Mouse (Mus musculus) limb, embryonic 14.5 days (tissue): ENCODE data around the gene St6galnac6. TPM values are rescaled to one million over a fixed set of nuclear protein-coding genes. Genes with fewer than 3 reads are reported as not detected.
A peak's percentile ranks its signal among the peaks of the same experiment; 100 is the strongest.

Source experiments
- ATAC-seq: fragments of 200-750 bp; cut with Nextera tagmentation; 2 replicates; pipeline ENCODE4 v1.8.0; 2017; ENCODE audit warnings: low read depth, moderate number of reproducible peaks, moderate TSS enrichment; ENCODE audit not compliant: low FRiP score
- DNase-seq: peaks from one replicate; pipeline ENCODE4 v3.0.0-alpha.2; 2015; ENCODE audit warnings: low spot score
- H3K27ac ChIP-seq: fragments of 300-500 bp; sonication (generic); replicated peaks from 2 replicates; pipeline ENCODE4 v1.5.1; 2014; ENCODE audit warnings: low read depth, mild to moderate bottlenecking, low read length, moderate library complexity, mixed read lengths
- H3K27me3 ChIP-seq: fragments of 300-500 bp; sonication (generic); 2 replicates; pipeline ENCODE4 v1.6.1; 2014; ENCODE audit warnings: low read length, mixed read lengths; ENCODE audit not compliant: control insufficient read depth, insufficient read depth
- H3K36me3 ChIP-seq: fragments of 300-500 bp; sonication (generic); 2 replicates; pipeline ENCODE4 v1.6.1; 2014; ENCODE audit warnings: mild to moderate bottlenecking, low read length, moderate library complexity, mixed read lengths; ENCODE audit not compliant: control insufficient read depth, insufficient read depth
- H3K4me1 ChIP-seq: fragments of 300-500 bp; sonication (generic); 2 replicates; pipeline ENCODE4 v1.6.1; 2014; ENCODE audit warnings: antibody characterized with exemption, low read length, mixed read lengths; ENCODE audit not compliant: control insufficient read depth, insufficient read depth
- H3K4me2 ChIP-seq: fragments of 300-500 bp; sonication (generic); replicated peaks from 2 replicates; pipeline ENCODE4 v1.6.1; 2014; ENCODE audit warnings: low read depth, mild to moderate bottlenecking, low read length, moderate library complexity; ENCODE audit not compliant: severe bottlenecking
- H3K4me3 ChIP-seq: fragments of 300-500 bp; sonication (generic); replicated peaks from 2 replicates; pipeline ENCODE4 v1.5.1; 2014; ENCODE audit warnings: low read length
- H3K9ac ChIP-seq: fragments of 300-500 bp; sonication (generic); 2 replicates; pipeline ENCODE4 v1.6.1; 2014; ENCODE audit warnings: mild to moderate bottlenecking, low read depth, low read length, moderate library complexity; ENCODE audit not compliant: severe bottlenecking
- H3K9me3 ChIP-seq: fragments of 300-500 bp; sonication (generic); 2 replicates; pipeline ENCODE4 v1.6.1; 2016; ENCODE audit warnings: low read length; ENCODE audit not compliant: control insufficient read depth
- POLR2A ChIP-seq: fragments of 200-500 bp; IDR thresholded peaks from 2 replicates; pipeline ENCODE4 v1.8.0; 2012; ENCODE audit warnings: inconsistent platforms, mild to moderate bottlenecking, moderate library complexity, borderline replicate concordance; ENCODE audit not compliant: insufficient read depth, insufficient read length; ENCODE audit errors: extremely low read depth
- WGBS: fragments of 180-500 bp; shearing (Covaris S2); extraction: QIAGEN DNeasy Blood & Tissue Kit; methylation state at CpG from one replicate; pipeline ENCODE4 v1.1.7; 2014; 5-methylcytosine and 5-hydroxymethylcytosine counted together
- microRNA counts: library from miRNA; unstranded; fragments of <30 nt; microRNA quantifications from one replicate; lab custom pipeline; 2016
- microRNA-seq: library from miRNA; unstranded; fragments of <30 nt; microRNA quantifications from one replicate; pipeline ENCODE4, GENCODE M21; 2016
- polyA plus RNA-seq, 2 experiments: library from polyadenylated mRNA; depleted of rRNA in 1 of 2; stranded (reverse) in 1 of 2; unstranded in 1 of 2; fragments of >200 nt; fragmentation: Nextera tagmentation in 1 of 2; extraction: Ambion mirVana in 1 of 2; gene quantifications; 2 replicates each; pipeline versions ENCODE4 v1.2.1 to v1.2.3; 2012 to 2014

Gene St6galnac6
- polyA plus RNA-seq, 2 experiments, result 10.7 to 39.2 TPM

GRCm38 (mm10) chr2:32665853-32666252, 66.3 kb downstream of the St6galnac6 start:
- no peaks in the 10 kb centered on the region for H3K36me3 ChIP-seq
- H3K4me2 ChIP-seq, result no peak overlapping the region
- DNase-seq (no peak), ATAC-seq (no peak)
- 83% methylated on average over 6 of the region's 6 CpGs for WGBS
- H3K27me3 ChIP-seq, result no peaks in the 10 kb centered on the region
- no peak overlapping the region for H3K27ac ChIP-seq
- no peaks in the 10 kb centered on the region for H3K4me1 ChIP-seq
- no peak overlapping the region for H3K9ac ChIP-seq
- TF ChIP-seq POLR2A, result no peak
- no peaks in the 10 kb centered on the region for H3K9me3 ChIP-seq
- no peak overlapping the region for H3K4me3 ChIP-seq

GRCm38 (mm10) chr2:32667775-32668174, 68.3 kb downstream of the St6galnac6 start:
- no peak overlapping the region for H3K4me2 ChIP-seq
- no peak for TF ChIP-seq POLR2A
- 0 out of 2 replicates have a peak overlapping the region, but pooled peaks have one; percentile 1 for H3K27ac ChIP-seq
- H3K27me3 ChIP-seq, result no peaks in the 10 kb centered on the region
- H3K4me3 ChIP-seq, result no peak overlapping the region
- no peaks in the 10 kb centered on the region for H3K4me1 ChIP-seq
- 45% methylated on average over 11 of the region's 11 CpGs for WGBS
- H3K36me3 ChIP-seq, result peaks cover 4% of the 10 kb centered on the region; the same call in 1 of the 2 replicates
- ATAC-seq, result no peak
- no peaks in the 10 kb centered on the region for H3K9me3 ChIP-seq
- no peak overlapping the region for H3K9ac ChIP-seq
- no peak for DNase-seq

- Histone ChIP-seq H3K4me3 (no peak overlapping the region), H3K9me3 (no peaks in the 10 kb centered on the region), H3K36me3 (peaks cover 4% of the 10 kb centered on the region; the same call in 1 of the 2 replicates), H3K27me3 (no peaks in the 10 kb centered on the region), H3K4me2 (no peak overlapping the region), H3K27ac (0 out of 2 replicates have a peak overlapping the region, but pooled peaks have one; percentile 1), H3K9ac (no peak overlapping the region), H3K4me1 (no peaks in the 10 kb centered on the region)
- no peak for TF ChIP-seq POLR2A
- ATAC-seq (no peak), DNase-seq (no peak)
- WGBS, result 94% methylated on average over 7 of the region's 7 CpGs
These were observed 68.7 kb downstream of the St6galnac6 start for GRCm38 (mm10) chr2:32668176-32668575.

- no peak for DNase-seq
- Histone ChIP-seq H3K4me3 (no peak overlapping the region), H3K27ac (no peak overlapping the region), H3K4me1 (no peaks in the 10 kb centered on the region), H3K27me3 (no peaks in the 10 kb centered on the region), H3K9ac (no peak overlapping the region), H3K9me3 (no peaks in the 10 kb centered on the region), H3K36me3 (peaks cover 4% of the 10 kb centered on the region; the same call in 1 of the 2 replicates), H3K4me2 (no peak overlapping the region)
- no peak for TF ChIP-seq POLR2A
- WGBS, result 52% methylated on average over 3 of the region's 3 CpGs
- no peak for ATAC-seq
These were observed 70.4 kb downstream of the St6galnac6 start for GRCm38 (mm10) chr2:32669876-32670275.

MicroRNAs within 50 kb of the gene (microRNA counts, 519-probe panel; counts per million panel counts)
- microRNA mmu-miR-1954 (lab: Ali Mortazavi, UCI), result not detected

Small RNAs within 50 kb of the gene (microRNA-seq; reads per million reads assigned to microRNA genes)
- not detected for gene Mir1954

Other genes with a start within 250 kb of the St6galnac6 start
- gene Ciz1, start 247.4 kb upstream of the St6galnac6 start, polyA plus RNA-seq (2012; rRNA removed), result 196 and 266 TPM in 2 replicates
- 39.5 and 46.5 TPM in 2 replicates for gene Ciz1, start 247.4 kb upstream of the St6galnac6 start, polyA plus RNA-seq (2014; fragmentation: Nextera tagmentation; extraction: Ambion mirVana)
- 318 and 459 TPM in 2 replicates for gene Dnm1, start 246.4 kb upstream of the St6galnac6 start, polyA plus RNA-seq (2012; rRNA removed)
- gene Dnm1, start 246.4 kb upstream of the St6galnac6 start, polyA plus RNA-seq (2014; fragmentation: Nextera tagmentation; extraction: Ambion mirVana), result 46.0 and 60.1 TPM in 2 replicates
- gene 1110008P14Rik, start 217.8 kb upstream of the St6galnac6 start, polyA plus RNA-seq (2012; rRNA removed), result 51.3 and 76.1 TPM in 2 replicates
- 55.3 and 66.9 TPM in 2 replicates for gene 1110008P14Rik, start 217.8 kb upstream of the St6galnac6 start, polyA plus RNA-seq (2014; fragmentation: Nextera tagmentation; extraction: Ambion mirVana)
- gene Lcn2, start 211.5 kb upstream of the St6galnac6 start, polyA plus RNA-seq (2012; rRNA removed), result 1.3 and 2.4 TPM in 2 replicates
- gene Lcn2, start 211.5 kb upstream of the St6galnac6 start, polyA plus RNA-seq (2014; fragmentation: Nextera tagmentation; extraction: Ambion mirVana), result 0.97 and 2.8 TPM in 2 replicates
- 29.3 and 30.5 TPM in 2 replicates for gene Ptges2, start 203.8 kb upstream of the St6galnac6 start, polyA plus RNA-seq (2012; rRNA removed)
- gene Ptges2, start 203.8 kb upstream of the St6galnac6 start, polyA plus RNA-seq (2014; fragmentation: Nextera tagmentation; extraction: Ambion mirVana), result 26.5 and 30.3 TPM in 2 replicates
- gene Naif1, start 149.3 kb upstream of the St6galnac6 start, polyA plus RNA-seq (2012; rRNA removed), result 4.5 and 5.1 TPM in 2 replicates
- gene Naif1, start 149.3 kb upstream of the St6galnac6 start, polyA plus RNA-seq (2014; fragmentation: Nextera tagmentation; extraction: Ambion mirVana), result 4.2 and 5.4 TPM in 2 replicates
- 17.4 and 19.2 TPM in 2 replicates for gene Slc25a25, start 148.3 kb upstream of the St6galnac6 start, polyA plus RNA-seq (2012; rRNA removed)
- gene Slc25a25, start 148.3 kb upstream of the St6galnac6 start, polyA plus RNA-seq (2014; fragmentation: Nextera tagmentation; extraction: Ambion mirVana), result 12.7 and 15.1 TPM in 2 replicates
- gene Fam102a, start 64.4 kb upstream of the St6galnac6 start, polyA plus RNA-seq (2012; rRNA removed), result 15.3 and 22.8 TPM in 2 replicates
- gene Fam102a, start 64.4 kb upstream of the St6galnac6 start, polyA plus RNA-seq (2014; fragmentation: Nextera tagmentation; extraction: Ambion mirVana), result 17.2 TPM in 2 replicates
- 146 and 178 TPM in 2 replicates for gene Dpm2, start 28.9 kb upstream of the St6galnac6 start, polyA plus RNA-seq (2012; rRNA removed)
- 122 TPM in 2 replicates for gene Dpm2, start 28.9 kb upstream of the St6galnac6 start, polyA plus RNA-seq (2014; fragmentation: Nextera tagmentation; extraction: Ambion mirVana)
- gene Pip5kl1, start 24.9 kb upstream of the St6galnac6 start, polyA plus RNA-seq (2012; rRNA removed), result 1.9 and 3.1 TPM in 2 replicates
- 0.43 and 1.3 TPM in 2 replicates for gene Pip5kl1, start 24.9 kb upstream of the St6galnac6 start, polyA plus RNA-seq (2014; fragmentation: Nextera tagmentation; extraction: Ambion mirVana)
- gene 9430097D07Rik, start 24.0 kb upstream of the St6galnac6 start, polyA plus RNA-seq (2012; rRNA removed), result 0.09 TPM in 1 of 2 replicates, not detected in the other
- 0.17 TPM in 1 of 2 replicates, not detected in the other for gene 9430097D07Rik, start 24.0 kb upstream of the St6galnac6 start, polyA plus RNA-seq (2014; fragmentation: Nextera tagmentation; extraction: Ambion mirVana)
- 31.8 and 44.9 TPM in 2 replicates for gene St6galnac4, start 12.6 kb upstream of the St6galnac6 start, polyA plus RNA-seq (2012; rRNA removed)
- gene St6galnac4, start 12.6 kb upstream of the St6galnac6 start, polyA plus RNA-seq (2014; fragmentation: Nextera tagmentation; extraction: Ambion mirVana), result 33.3 and 33.9 TPM in 2 replicates
- gene Ak1, start 22.0 kb downstream of the St6galnac6 start, polyA plus RNA-seq (2012; rRNA removed), result 25.5 and 26.7 TPM in 2 replicates
- gene Ak1, start 22.0 kb downstream of the St6galnac6 start, polyA plus RNA-seq (2014; fragmentation: Nextera tagmentation; extraction: Ambion mirVana), result 44.1 and 56.2 TPM in 2 replicates
- gene Eng, start 46.9 kb downstream of the St6galnac6 start, polyA plus RNA-seq (2012; rRNA removed), result 61.4 and 91.8 TPM in 2 replicates
- 49.3 and 52.2 TPM in 2 replicates for gene Eng, start 46.9 kb downstream of the St6galnac6 start, polyA plus RNA-seq (2014; fragmentation: Nextera tagmentation; extraction: Ambion mirVana)
- 75.7 and 101 TPM in 2 replicates for gene Fpgs, start 104.4 kb downstream of the St6galnac6 start, polyA plus RNA-seq (2012; rRNA removed)
- gene Fpgs, start 104.4 kb downstream of the St6galnac6 start, polyA plus RNA-seq (2014; fragmentation: Nextera tagmentation; extraction: Ambion mirVana), result 30.7 and 33.4 TPM in 2 replicates
- gene Cdk9, start 113.4 kb downstream of the St6galnac6 start, polyA plus RNA-seq (2012; rRNA removed), result 211 and 240 TPM in 2 replicates
- 84.7 and 87.1 TPM in 2 replicates for gene Cdk9, start 113.4 kb downstream of the St6galnac6 start, polyA plus RNA-seq (2014; fragmentation: Nextera tagmentation; extraction: Ambion mirVana)
- gene Sh2d3c, start 121.3 kb downstream of the St6galnac6 start, polyA plus RNA-seq (2012; rRNA removed), result 36.8 and 52.0 TPM in 2 replicates
- 18.5 and 20.3 TPM in 2 replicates for gene Sh2d3c, start 121.3 kb downstream of the St6galnac6 start, polyA plus RNA-seq (2014; fragmentation: Nextera tagmentation; extraction: Ambion mirVana)
- 0.14 and 0.15 TPM in 2 replicates for gene 6330409D20Rik, start 141.3 kb downstream of the St6galnac6 start, polyA plus RNA-seq (2012; rRNA removed)
- gene 6330409D20Rik, start 141.3 kb downstream of the St6galnac6 start, polyA plus RNA-seq (2014; fragmentation: Nextera tagmentation; extraction: Ambion mirVana), result not detected in 2 replicates
- 82.6 and 169 TPM in 2 replicates for gene Tor2a, start 157.5 kb downstream of the St6galnac6 start, polyA plus RNA-seq (2012; rRNA removed)
- 81.2 and 86.2 TPM in 2 replicates for gene Tor2a, start 157.5 kb downstream of the St6galnac6 start, polyA plus RNA-seq (2014; fragmentation: Nextera tagmentation; extraction: Ambion mirVana)
- gene Ttc16, start 175.9 kb downstream of the St6galnac6 start, polyA plus RNA-seq (2012; rRNA removed), result 0.47 and 0.70 TPM in 2 replicates
- gene Ttc16, start 175.9 kb downstream of the St6galnac6 start, polyA plus RNA-seq (2014; fragmentation: Nextera tagmentation; extraction: Ambion mirVana), result 0.12 and 0.15 TPM in 2 replicates
- gene Ptrh1, start 176.1 kb downstream of the St6galnac6 start, polyA plus RNA-seq (2012; rRNA removed), result 11.3 and 11.5 TPM in 2 replicates
- gene Ptrh1, start 176.1 kb downstream of the St6galnac6 start, polyA plus RNA-seq (2014; fragmentation: Nextera tagmentation; extraction: Ambion mirVana), result 5.1 and 5.8 TPM in 2 replicates
- gene Cfap157, start 184.7 kb downstream of the St6galnac6 start, polyA plus RNA-seq (2012; rRNA removed), result 0.04 and 0.05 TPM in 2 replicates
- gene Cfap157, start 184.7 kb downstream of the St6galnac6 start, polyA plus RNA-seq (2014; fragmentation: Nextera tagmentation; extraction: Ambion mirVana), result 0.11 and 0.12 TPM in 2 replicates
- gene Stxbp1, start 247.5 kb downstream of the St6galnac6 start, polyA plus RNA-seq (2012; rRNA removed), result 22.2 and 22.3 TPM in 2 replicates
- 15.8 and 20.8 TPM in 2 replicates for gene Stxbp1, start 247.5 kb downstream of the St6galnac6 start, polyA plus RNA-seq (2014; fragmentation: Nextera tagmentation; extraction: Ambion mirVana)